Mouse (Mus musculus) stomach, postnatal 0 days (tissue): ENCODE data around the gene Speer2.

ENCODE experiments used
- CTCF ChIP-seq: IDR thresholded peaks from 2 replicates; pipeline ENCODE4 v1.5.1; 2016; ENCODE audit warnings: antibody characterized with exemption, low read depth, mild to moderate bottlenecking, moderate library complexity
- EP300 ChIP-seq: optimal IDR thresholded peaks from 2 replicates; pipeline ENCODE3; 2016; ENCODE audit warnings: antibody characterized with exemption

GRCm38 (mm10) chr16:69836628-69837027, 26.9 kb downstream of the Speer2 start:
- TF ChIP-seq CTCF (no peak), EP300 (no peak)
